Mouse (Mus musculus) forebrain, embryonic 16.5 days (tissue): ENCODE data around the gene Rnf220. TPM values are rescaled to one million over a fixed set of nuclear protein-coding genes. Genes with fewer than 3 reads are reported as not detected.

Experiments
- ATAC-seq: fragments of 200-750 bp; cut with Nextera tagmentation; 2 replicates; pipeline ENCODE4 v1.8.0; 2017; ENCODE audit warnings: mild to moderate bottlenecking, moderate library complexity
- H3K27ac ChIP-seq: fragments of 300-500 bp; sonication (generic); 2 replicates; pipeline ENCODE4 v1.5.1; 2014; ENCODE audit warnings: low read length, control low read depth
- H3K27me3 ChIP-seq: fragments of 300-500 bp; sonication (generic); replicated peaks from 2 replicates; pipeline ENCODE4 v1.6.1; 2014; ENCODE audit warnings: low read length; ENCODE audit not compliant: control insufficient read depth, insufficient read depth
- H3K36me3 ChIP-seq: fragments of 300-500 bp; sonication (generic); 2 replicates; pipeline ENCODE4 v1.6.1; 2014; ENCODE audit not compliant: control insufficient read depth, insufficient read depth
- H3K4me1 ChIP-seq: fragments of 300-500 bp; sonication (generic); replicated peaks from 2 replicates; pipeline ENCODE4 v1.6.1; 2014; ENCODE audit warnings: low read length; ENCODE audit not compliant: control insufficient read depth, insufficient read depth
- H3K4me2 ChIP-seq: fragments of 300-500 bp; sonication (generic); 2 replicates; pipeline ENCODE4 v1.6.1; 2014; ENCODE audit warnings: mild to moderate bottlenecking, low read length, control low read depth
- H3K4me3 ChIP-seq: fragments of 300-500 bp; sonication (generic); replicated peaks from 2 replicates; pipeline ENCODE4 v1.5.1; 2014; ENCODE audit warnings: mild to moderate bottlenecking, low read length, control low read depth
- H3K9ac ChIP-seq: fragments of 300-500 bp; sonication (generic); replicated peaks from 2 replicates; pipeline ENCODE4 v1.6.1; 2014; ENCODE audit warnings: low read depth, low read length, control low read depth
- H3K9me3 ChIP-seq: fragments of 300-500 bp; sonication (generic); 2 replicates; pipeline ENCODE4 v1.6.1; 2016; ENCODE audit warnings: low read length; ENCODE audit not compliant: control insufficient read depth
- WGBS: fragments of 180-500 bp; shearing (Covaris S2); extraction: QIAGEN DNeasy Blood & Tissue Kit; methylation state at CpG from one replicate; pipeline ENCODE4 v1.1.7; 2014; 5-methylcytosine and 5-hydroxymethylcytosine counted together
- polyA plus RNA-seq: library from polyadenylated mRNA; unstranded; fragments of >200 nt; fragmentation: Nextera tagmentation; extraction: Ambion mirVana; gene quantifications from 2 replicates; pipeline ENCODE4 v1.2.1, GENCODE M21; 2015

Rnf220 gene
- polyA plus RNA-seq, 1 experiment from 2014 or later: 129 TPM

DNA sequence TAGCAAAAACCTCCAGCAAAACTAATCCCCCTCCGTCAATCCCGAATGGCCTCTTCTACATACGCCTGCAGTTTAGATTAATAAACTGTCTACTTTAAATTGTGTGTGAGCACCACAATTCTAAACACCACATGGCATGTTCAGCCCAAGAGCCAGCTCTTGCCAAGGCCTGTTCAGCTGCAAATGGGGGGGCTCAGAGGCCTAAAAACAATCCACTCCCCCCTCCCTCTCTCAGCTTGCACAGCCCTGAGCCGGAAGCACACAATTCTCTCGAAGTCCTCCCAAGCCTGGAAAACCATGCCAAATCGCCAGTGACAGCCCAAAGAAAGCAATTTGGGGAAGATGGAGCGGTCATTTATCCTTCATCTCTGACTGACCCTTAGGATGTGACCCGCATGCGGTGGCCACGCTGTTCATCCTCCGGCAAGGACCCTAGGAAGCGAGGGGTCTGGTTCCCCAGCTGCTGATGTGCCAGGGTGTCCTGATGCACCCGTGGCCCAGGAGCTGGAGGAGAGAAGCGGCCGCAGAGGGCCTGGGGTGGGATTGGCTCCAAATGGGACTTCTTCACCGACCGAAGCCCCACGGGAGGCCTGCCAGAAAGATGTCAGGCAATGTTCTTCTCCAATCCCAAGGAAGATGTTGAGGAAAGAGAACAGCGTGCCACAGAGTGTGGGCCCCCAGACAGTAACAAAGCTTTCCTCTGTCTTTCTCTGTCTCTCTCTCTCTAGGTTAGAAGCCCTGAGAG lies 199.8 kb downstream of the Rnf220 start:
- Histone ChIP-seq H3K4me3 (no peak overlapping the region), H3K9ac (no peak overlapping the region), H3K36me3 (no peaks in the 10 kb centered on the region), H3K27me3 (peaks cover 4% of the 10 kb centered on the region; the same call in 1 of the 2 replicates), H3K4me2 (no peak overlapping the region), H3K27ac (no peak overlapping the region), H3K4me1 (no peaks in the 10 kb centered on the region), H3K9me3 (no peaks in the 10 kb centered on the region)
- no peak for ATAC-seq
- WGBS: 78% methylated on average over 19 of the region's 19 CpGs

DNA sequence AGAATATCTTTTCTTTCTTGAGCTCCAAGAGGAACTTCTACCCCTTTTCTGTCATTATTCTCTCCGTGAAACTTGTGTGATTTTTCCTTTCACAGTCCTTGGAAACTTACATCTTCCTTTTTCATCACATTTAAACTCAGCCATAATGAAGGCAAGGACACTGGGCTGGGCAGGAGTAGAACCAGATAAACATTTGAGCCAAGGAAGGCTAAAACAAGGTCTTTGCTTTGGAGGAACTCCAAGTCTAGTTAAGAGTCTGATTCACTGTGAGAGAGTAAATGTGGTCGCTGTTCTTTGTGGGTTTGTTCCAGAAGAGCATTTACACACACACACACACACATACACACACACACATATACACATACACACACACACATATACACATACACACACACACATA lies 205.2 kb downstream of the Rnf220 start:
- ATAC-seq: no peak

DNA sequence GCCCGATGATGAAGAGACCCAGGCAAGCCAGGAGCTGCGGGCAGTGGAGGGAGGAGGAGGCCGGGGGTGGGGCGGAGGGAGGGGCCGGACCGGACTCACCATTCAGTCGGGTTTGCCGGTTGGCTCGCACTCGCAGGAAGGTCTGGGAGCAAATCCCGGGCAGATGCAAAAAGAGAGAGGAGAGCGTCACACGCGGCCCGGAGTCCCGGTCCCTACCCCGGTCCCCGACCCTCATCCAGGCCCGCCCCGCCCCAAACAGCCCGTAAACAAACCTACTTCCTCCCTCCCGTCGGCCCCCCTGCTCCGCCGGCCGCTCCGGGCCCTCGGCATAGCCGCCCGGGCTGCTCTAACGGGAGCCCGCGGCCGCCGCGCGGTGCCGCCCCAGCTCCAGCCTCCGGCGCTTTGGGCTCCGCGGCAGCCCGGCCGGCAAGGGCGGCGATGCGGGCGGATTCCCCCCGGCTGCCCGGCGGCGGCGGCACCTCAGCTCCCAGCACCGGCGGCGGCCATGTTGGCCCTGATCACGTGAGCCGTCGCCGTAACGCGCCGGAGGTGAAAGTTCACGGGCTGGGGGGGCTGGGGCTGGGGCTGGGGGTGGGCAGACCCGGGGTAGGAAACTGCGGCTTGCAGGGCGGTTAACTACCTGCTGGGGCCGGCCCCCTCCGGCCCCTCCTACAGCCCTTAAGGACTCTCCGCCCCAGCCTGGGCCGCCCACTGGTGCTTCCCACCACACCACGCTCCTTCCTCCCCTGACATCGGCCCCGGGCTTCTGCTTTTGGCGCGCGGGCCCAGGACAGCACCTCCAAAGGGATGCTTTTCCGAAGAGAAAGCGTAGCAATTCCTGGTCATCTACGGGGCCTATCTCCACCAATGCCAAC lies 207.7 kb downstream of the Rnf220 start:
- peak; percentile 86 for ATAC-seq
- Histone ChIP-seq H3K36me3 (peaks cover 10% of the 10 kb centered on the region; the same call in 1 of the 2 replicates), H3K4me2 (peak overlapping the region; percentile 85), H3K9me3 (no peaks in the 10 kb centered on the region), H3K4me1 (peaks cover 21% of the 10 kb centered on the region), H3K4me3 (peak overlapping the region; percentile 71), H3K9ac (peak overlapping the region; percentile 82), H3K27ac (peak overlapping the region; percentile 84), H3K27me3 (no peaks in the 10 kb centered on the region)
- WGBS: under 1% methylated on average over 79 of the region's 80 CpGs

More for the DNA sequence above, 205.2 kb downstream of the Rnf220 start:
- Histone ChIP-seq H3K27ac (no peak overlapping the region), H3K36me3 (peaks cover 6% of the 10 kb centered on the region; the same call in 1 of the 2 replicates), H3K9ac (no peak overlapping the region), H3K4me3 (no peak overlapping the region), H3K9me3 (no peaks in the 10 kb centered on the region), H3K27me3 (no peaks in the 10 kb centered on the region), H3K4me2 (no peak overlapping the region), H3K4me1 (peaks cover 21% of the 10 kb centered on the region)
- 82% methylated on average over 2 of the region's 2 CpGs for WGBS

DNA sequence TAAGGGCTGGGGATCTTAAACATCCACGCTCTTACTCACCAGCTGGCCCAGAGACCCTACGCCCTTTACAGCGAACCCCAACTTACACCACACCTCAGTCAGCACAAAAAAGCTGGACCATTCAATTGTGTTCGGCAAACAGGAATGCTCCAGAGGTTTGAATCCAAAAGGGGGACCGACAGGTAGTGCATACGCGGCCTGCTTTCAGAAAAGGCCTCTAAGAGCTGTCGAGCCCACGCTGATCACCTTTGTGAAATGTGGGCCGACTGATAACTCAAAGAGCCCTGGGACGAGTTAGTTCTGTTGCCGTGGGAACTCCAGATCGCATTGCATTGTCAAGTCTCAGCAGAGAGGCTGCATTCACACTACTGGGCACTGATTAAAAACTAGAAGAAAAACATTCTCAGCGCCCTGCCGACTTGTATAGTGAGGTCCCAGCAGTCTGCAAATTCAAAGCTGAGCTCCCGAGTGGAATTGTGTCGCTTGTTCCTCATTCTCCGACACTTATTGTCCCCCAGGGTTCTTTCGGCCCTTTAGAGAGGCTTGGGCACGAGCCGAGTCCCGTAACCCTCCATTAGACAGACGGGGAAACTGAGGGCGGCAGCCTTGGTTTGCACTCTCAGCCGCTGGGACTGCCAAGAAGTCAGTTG lies 208.4 kb downstream of the Rnf220 start:
- 11% methylated on average over 25 of the region's 25 CpGs for WGBS
- ATAC-seq: peak; percentile 29
- H3K4me3 ChIP-seq: peak overlapping the region; percentile 71
- no peaks in the 10 kb centered on the region for H3K9me3 ChIP-seq
- H3K4me2 ChIP-seq: peak overlapping the region; percentile 85
- H3K4me1 ChIP-seq: peaks cover 29% of the 10 kb centered on the region
- peak overlapping the region; percentile 84 for H3K27ac ChIP-seq
- peak overlapping the region; percentile 82 for H3K9ac ChIP-seq
- H3K27me3 ChIP-seq: no peaks in the 10 kb centered on the region
- H3K36me3 ChIP-seq: peaks cover 10% of the 10 kb centered on the region; the same call in 1 of the 2 replicates

DNA sequence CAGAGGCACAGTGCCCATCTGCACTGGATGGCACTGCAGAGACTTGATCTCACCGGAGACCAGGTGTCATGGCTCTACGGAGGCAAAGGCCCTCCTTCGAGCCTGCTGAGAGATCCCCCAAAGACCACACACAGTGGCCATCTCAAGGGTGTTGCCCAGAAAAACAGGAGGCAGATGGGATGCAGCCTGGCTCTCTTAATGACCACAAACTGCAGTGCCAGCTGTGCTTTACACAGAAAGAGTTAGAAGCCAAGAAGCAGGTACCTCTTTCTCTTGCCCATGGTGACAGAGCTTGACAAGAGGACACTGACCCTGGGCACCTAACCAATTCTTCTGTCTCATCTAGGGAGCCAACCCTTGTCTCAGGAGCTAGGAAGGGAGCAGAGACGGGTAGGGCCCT lies 212.5 kb downstream of the Rnf220 start:
- Histone ChIP-seq H3K36me3 (peaks cover 10% of the 10 kb centered on the region; the same call in 1 of the 2 replicates), H3K4me1 (peaks cover 39% of the 10 kb centered on the region), H3K27ac (no peak overlapping the region)

DNA sequence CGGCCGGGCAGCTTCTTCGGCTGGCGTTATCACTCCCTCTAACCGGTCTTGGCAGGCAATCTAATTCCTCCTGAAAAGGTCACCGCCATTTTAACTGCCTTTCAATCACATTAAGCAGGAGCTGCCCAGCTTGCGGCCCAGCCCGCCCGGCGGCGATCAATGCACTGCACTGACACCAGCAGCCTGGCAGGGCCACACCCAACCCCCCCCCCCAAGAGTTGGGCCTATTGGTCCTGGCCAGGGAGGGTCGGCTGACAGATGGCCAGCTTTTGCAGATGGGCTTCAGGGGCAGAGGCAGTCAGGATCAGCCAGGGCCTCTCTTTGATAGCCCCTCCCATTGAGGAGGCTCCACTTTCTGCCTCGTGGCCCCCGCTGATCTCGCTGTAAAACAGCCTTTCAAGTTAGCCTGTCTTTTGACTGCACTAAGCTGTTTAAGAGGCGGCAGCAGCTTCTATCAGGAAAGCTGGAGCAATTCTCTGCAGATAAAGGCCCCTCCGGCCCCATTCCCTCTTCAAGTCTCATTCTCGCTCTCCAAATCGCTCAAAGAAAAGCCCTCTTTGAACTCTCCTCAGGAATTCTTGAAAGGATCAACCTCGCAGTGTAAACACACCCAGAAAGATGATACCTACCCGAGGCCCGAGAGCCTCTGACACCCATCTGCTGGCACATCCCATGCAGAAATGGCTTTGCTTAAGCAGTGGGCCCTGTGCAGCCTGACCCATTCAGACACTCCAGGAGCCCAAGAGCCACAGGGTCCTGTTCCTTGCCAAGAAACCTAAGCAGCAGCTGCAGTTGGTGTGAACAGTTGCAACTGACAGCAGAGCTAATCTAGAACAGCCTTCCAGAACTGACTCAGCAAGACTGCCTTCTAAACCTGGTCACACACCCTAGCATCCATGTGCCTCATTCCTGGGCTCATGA lies 213.3 kb downstream of the Rnf220 start:
- H3K27ac ChIP-seq: no peak overlapping the region; the same call in 1 of the 2 replicates
- no peaks in the 10 kb centered on the region for H3K27me3 ChIP-seq
- WGBS: 10% methylated on average over 22 of the region's 22 CpGs
- no peak overlapping the region for H3K4me2 ChIP-seq
- no peaks in the 10 kb centered on the region for H3K9me3 ChIP-seq
- peaks cover 10% of the 10 kb centered on the region; the same call in 1 of the 2 replicates for H3K36me3 ChIP-seq
- peak overlapping the region; percentile 22; the same call in 1 of the 2 replicates for H3K9ac ChIP-seq
- ATAC-seq: no peak
- no peak overlapping the region for H3K4me3 ChIP-seq
- peaks cover 37% of the 10 kb centered on the region for H3K4me1 ChIP-seq

More for the DNA sequence above, 212.5 kb downstream of the Rnf220 start:
- H3K9ac ChIP-seq: no peak overlapping the region
- 57% methylated on average over 4 of the region's 4 CpGs for WGBS
- H3K4me2 ChIP-seq: no peak overlapping the region
- ATAC-seq: no peak
- H3K4me3 ChIP-seq: no peak overlapping the region
- H3K27me3 ChIP-seq: no peaks in the 10 kb centered on the region
- no peaks in the 10 kb centered on the region for H3K9me3 ChIP-seq

DNA sequence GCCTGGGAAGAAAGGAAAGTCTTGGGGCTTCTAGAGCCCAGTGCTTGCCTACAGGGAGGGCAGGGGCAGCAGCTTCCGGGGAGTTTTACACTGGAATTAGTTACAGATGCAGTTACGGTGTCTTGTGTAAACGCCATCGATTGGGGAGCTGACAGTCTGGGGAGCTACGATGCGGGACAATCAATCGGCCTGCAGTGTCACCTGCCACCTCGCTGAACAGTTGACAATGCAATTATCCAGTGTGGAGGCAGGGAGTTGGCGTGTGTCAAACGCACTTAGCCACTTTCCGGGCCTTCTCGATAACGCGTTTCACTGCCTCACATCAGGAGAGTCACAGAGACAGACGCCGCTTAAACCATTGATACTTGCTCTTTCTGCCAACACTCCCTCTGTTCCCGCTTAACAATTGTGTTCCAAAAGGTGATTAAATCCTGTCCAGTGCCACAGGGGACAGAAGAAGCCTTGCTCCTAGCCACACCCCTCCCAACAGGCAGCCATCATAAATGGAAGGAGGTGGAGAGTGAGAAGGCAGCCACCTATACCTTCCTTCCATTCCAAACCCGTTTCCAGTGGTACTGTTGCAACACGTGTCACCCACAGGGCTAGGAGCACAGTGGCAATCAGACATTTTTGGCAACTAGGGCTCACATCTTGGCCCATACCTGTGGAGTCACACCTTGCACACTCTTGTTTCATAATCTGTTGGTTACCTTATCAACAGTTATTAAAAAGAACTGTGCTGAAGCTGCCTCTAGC lies 215.6 kb downstream of the Rnf220 start:
- peak overlapping the region; percentile 26; the same call in 1 of the 2 replicates for H3K27ac ChIP-seq
- peaks cover 25% of the 10 kb centered on the region for H3K4me1 ChIP-seq
- WGBS: 68% methylated on average over 19 of the region's 19 CpGs
- no peak for ATAC-seq
- H3K4me2 ChIP-seq: no peak overlapping the region
- H3K9ac ChIP-seq: no peak overlapping the region
- H3K36me3 ChIP-seq: peaks cover 11% of the 10 kb centered on the region
- no peak overlapping the region for H3K4me3 ChIP-seq
- H3K27me3 ChIP-seq: no peaks in the 10 kb centered on the region
- no peaks in the 10 kb centered on the region for H3K9me3 ChIP-seq

DNA sequence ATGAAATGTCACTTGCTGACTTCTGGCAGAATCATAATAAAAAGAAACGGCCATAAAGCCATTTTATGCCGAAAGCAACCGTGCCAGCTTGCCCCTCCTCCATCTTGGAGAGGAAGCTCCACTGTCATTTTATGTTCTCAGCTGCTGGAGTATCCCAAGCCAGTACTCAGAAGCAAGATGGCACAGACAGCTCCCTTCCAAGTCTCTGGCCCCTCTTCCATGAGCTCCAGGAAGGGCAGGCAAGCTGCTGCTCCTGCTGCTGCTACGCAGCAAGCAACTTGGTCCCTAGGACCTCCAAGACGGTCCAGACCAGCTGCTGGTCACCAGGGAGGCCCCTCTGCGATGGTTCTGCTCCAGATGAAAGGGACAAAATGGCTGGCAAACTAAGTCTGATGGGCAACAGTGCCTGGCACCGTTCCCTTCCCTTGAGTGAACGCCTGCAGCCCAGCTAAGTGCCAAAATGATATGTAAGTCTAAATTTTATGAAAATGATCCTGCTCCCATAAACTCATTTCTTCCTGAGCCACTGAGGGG lies 216.4 kb downstream of the Rnf220 start:
- H3K4me3 ChIP-seq: no peak overlapping the region
- peak overlapping the region; percentile 26; the same call in 1 of the 2 replicates for H3K27ac ChIP-seq
- no peaks in the 10 kb centered on the region for H3K27me3 ChIP-seq
- peaks cover 19% of the 10 kb centered on the region for H3K36me3 ChIP-seq
- no peak overlapping the region for H3K4me2 ChIP-seq
- no peak for ATAC-seq
- no peak overlapping the region for H3K9ac ChIP-seq
- 81% methylated on average over 8 of the region's 8 CpGs for WGBS
- H3K9me3 ChIP-seq: no peaks in the 10 kb centered on the region
- peaks cover 25% of the 10 kb centered on the region for H3K4me1 ChIP-seq
